ENCODE assay signal across 27 mouse cellular contexts in genomic region chr1:176880943-176881342, GRCm38 (mm10).
DNase-seq lines count a peak whose midpoint lies in the region; ATAC-seq and TF ChIP-seq lines count a peak whose summit lies in the region.
"Had no signal": no experiment of that assay in that cellular context is flagged by ENCODE, and none has a peak within 500 bp of the region (broad histone marks: within the 10 kb centered on the region; RNA-seq: fewer than 3 reads in every experiment).

No protein-coding gene starts in this region.

- DNase-seq in intestine, embryonic 14.5 days (ENCODE audit: low spot score): peak; percentile 38
- DNase-seq in retina, embryonic 14.5 days (ENCODE audit: low spot score): peak; percentile 15
- no peak for DNase-seq in retina, postnatal 1 day
- no peak for DNase-seq in layer of hippocampus, adult 11-12 months (ENCODE audit: low spot score)
- no peak for DNase-seq in right cerebral cortex, postnatal 14 days
- no peak for DNase-seq in cerebellum, postnatal 4 days (ENCODE audit: low spot score in 2 of 2)
- DNase-seq: adrenal gland, postnatal 25 days; gastrocnemius, postnatal 25 days; heart, adult 18-20 months; heart, postnatal 10 days; kidney, adult 8-10 months; kidney, postnatal 10 days; lung, adult 2 months; lung, postnatal 14 days; right cerebral cortex, postnatal 4 days; thymus, postnatal 36 days had no signal

- no peaks in the 10 kb centered on the region for H3K27me3 ChIP-seq in intestine, embryonic 14.5 days (replicated peaks; ENCODE audit: control insufficient read depth, insufficient read depth, low read length)
- no peaks in the 10 kb centered on the region for H3K27me3 ChIP-seq in intestine, postnatal 0 days (replicated peaks; ENCODE audit: control insufficient read depth, insufficient read depth, low read length)
- no peaks in the 10 kb centered on the region for H3K27me3 ChIP-seq in forebrain, embryonic 12.5 days
- H3K27me3 ChIP-seq: heart, embryonic 12.5 days; hindbrain, embryonic 13.5 days; limb, embryonic 13.5 days; liver, embryonic 12.5 days; midbrain, embryonic 15.5 days; stomach, embryonic 15.5 days had no signal

- no peak for ATAC-seq in intestine, embryonic 14.5 days (replicated peaks; ENCODE audit: low FRiP score, low TSS enrichment, low read depth)
- ATAC-seq in intestine, postnatal 0 days: no peak
- ATAC-seq in forebrain, embryonic 12.5 days (ENCODE audit: low FRiP score): no peak
- ATAC-seq: CD4-positive, CD25-positive, alpha-beta regulatory T cell, adult 4 months; inflammation-experienced regulatory T-cells, adult 6 months; liver, embryonic 12.5 days; midbrain, embryonic 15.5 days had no signal

- no peaks in the 10 kb centered on the region for H3K36me3 ChIP-seq in intestine, embryonic 14.5 days (ENCODE audit: control insufficient read depth, insufficient read depth, low read length)
- H3K36me3 ChIP-seq in intestine, postnatal 0 days (ENCODE audit: control insufficient read depth, insufficient read depth): no peaks in the 10 kb centered on the region
- H3K36me3 ChIP-seq in forebrain, embryonic 12.5 days (replicated peaks): no peaks in the 10 kb centered on the region
- H3K36me3 ChIP-seq: heart, embryonic 12.5 days; hindbrain, embryonic 13.5 days; limb, embryonic 13.5 days; liver, embryonic 12.5 days; midbrain, embryonic 15.5 days; stomach, embryonic 15.5 days had no signal

- H3K27ac ChIP-seq in intestine, embryonic 14.5 days (ENCODE audit: low read depth): no peak overlapping the region
- no peak overlapping the region for H3K27ac ChIP-seq in intestine, postnatal 0 days (ENCODE audit: low read depth, low read length)
- H3K27ac ChIP-seq in forebrain, embryonic 12.5 days: 0 out of 2 replicates have a peak overlapping the region, but pooled peaks have one; percentile 31
- H3K27ac ChIP-seq: hindbrain, embryonic 13.5 days; limb, embryonic 13.5 days; liver, embryonic 12.5 days; midbrain, embryonic 15.5 days; stomach, embryonic 15.5 days had no signal

- no peaks in the 10 kb centered on the region for H3K4me1 ChIP-seq in intestine, embryonic 14.5 days (replicated peaks; ENCODE audit: control insufficient read depth, insufficient read depth, low read length)
- no peaks in the 10 kb centered on the region for H3K4me1 ChIP-seq in intestine, postnatal 0 days (replicated peaks; ENCODE audit: control insufficient read depth, insufficient read depth, low read length)
- peaks cover 24% of the 10 kb centered on the region for H3K4me1 ChIP-seq in forebrain, embryonic 12.5 days
- H3K4me1 ChIP-seq: liver, embryonic 12.5 days; stomach, embryonic 15.5 days had no signal

- no peaks in the 10 kb centered on the region for H3K9me3 ChIP-seq in intestine, embryonic 14.5 days (ENCODE audit: control insufficient read depth, low read length)
- H3K9me3 ChIP-seq in intestine, postnatal 0 days (ENCODE audit: control insufficient read depth): no peaks in the 10 kb centered on the region
- H3K9me3 ChIP-seq in forebrain, embryonic 12.5 days: no peaks in the 10 kb centered on the region
- H3K9me3 ChIP-seq: heart, embryonic 12.5 days; hindbrain, embryonic 13.5 days; limb, embryonic 13.5 days; liver, embryonic 12.5 days; midbrain, embryonic 15.5 days; stomach, embryonic 15.5 days had no signal

- WGBS in intestine, embryonic 14.5 days: 78% methylated on average over 6 of the region's 6 CpGs
- 82% methylated on average over 6 of the region's 6 CpGs for WGBS in intestine, postnatal 0 days
- WGBS in forebrain, embryonic 12.5 days: 7% methylated on average over 6 of the region's 6 CpGs

- no peak overlapping the region for H3K9ac ChIP-seq in intestine, embryonic 14.5 days (ENCODE audit: low read length)
- no peak overlapping the region for H3K9ac ChIP-seq in intestine, postnatal 0 days (ENCODE audit: low read depth, low read length)
- no peak overlapping the region for H3K9ac ChIP-seq in forebrain, embryonic 12.5 days
- H3K9ac ChIP-seq: heart, embryonic 12.5 days; hindbrain, embryonic 13.5 days; limb, embryonic 13.5 days; liver, embryonic 12.5 days; midbrain, embryonic 15.5 days; stomach, embryonic 15.5 days had no signal

- H3K4me2 ChIP-seq in intestine, embryonic 14.5 days (ENCODE audit: low read length): no peak overlapping the region
- no peak overlapping the region for H3K4me2 ChIP-seq in intestine, postnatal 0 days (replicated peaks; ENCODE audit: low read depth)
- no peak overlapping the region for H3K4me2 ChIP-seq in forebrain, embryonic 12.5 days
- H3K4me2 ChIP-seq: heart, embryonic 12.5 days; hindbrain, embryonic 13.5 days; limb, embryonic 13.5 days; liver, embryonic 12.5 days; midbrain, embryonic 15.5 days; stomach, embryonic 15.5 days had no signal

- no peak for TF ChIP-seq CTCF in intestine, postnatal 0 days (IDR thresholded peaks at IDR 0.05; ENCODE audit: low read depth)

- no peak overlapping the region for H3K4me3 ChIP-seq in intestine, embryonic 14.5 days (ENCODE audit: low read depth, low read length)
- H3K4me3 ChIP-seq in intestine, postnatal 0 days (ENCODE audit: low read depth, low read length): no peak overlapping the region
- H3K4me3 ChIP-seq in forebrain, embryonic 12.5 days (replicated peaks): no peak overlapping the region
- H3K4me3 ChIP-seq: heart, embryonic 12.5 days; hindbrain, embryonic 13.5 days; layer of hippocampus, adult 2 months; limb, embryonic 13.5 days; liver, embryonic 12.5 days; midbrain, embryonic 15.5 days; stomach, embryonic 15.5 days had no signal

Comparison
In these comparisons a context has a peak if more than half of its experiments do, and no peak if none do; other contexts are left out.
1. DNase-seq: peak in intestine, embryonic 14.5 days (single experiment) and retina, embryonic 14.5 days (single experiment); none in retina, postnatal 1 day (single experiment), layer of hippocampus, adult 11-12 months (single experiment), right cerebral cortex, postnatal 14 days (single experiment) and cerebellum, postnatal 4 days (0 of 2).